Mouse (Mus musculus): Measurements from ENCODE around the gene Sun2. TPM values are rescaled to one million over a fixed set of nuclear protein-coding genes. Genes with fewer than 3 reads are reported as not detected.
A peak's percentile ranks its signal among the peaks of the same experiment; 100 is the strongest.

The Sun2 gene
- polyA plus RNA-seq, 1 experiment from 2014 or later: 7.8 TPM

GRCm38 (mm10) chr15:79742706-79743023 lies 329 bp upstream of the Sun2 start:
- Histone ChIP-seq H3K27me3 (ENCODE audit: control insufficient read depth, insufficient read depth, low read length) (no peaks in the 10 kb centered on the region), H3K27ac (replicated peaks; ENCODE audit: low read depth, low read length) (peak overlapping the region; percentile 69), H3K9ac (replicated peaks; ENCODE audit: low read length) (peak overlapping the region; percentile 92), H3K4me1 (ENCODE audit: control insufficient read depth, insufficient read depth, low read length) (peaks cover 23% of the 10 kb centered on the region), H3K9me3 (ENCODE audit: control insufficient read depth, low read length) (no peaks in the 10 kb centered on the region), H3K4me2 (ENCODE audit: low read length) (peak overlapping the region; percentile 66), H3K36me3 (ENCODE audit: control insufficient read depth, insufficient read depth, low read length) (peaks cover 20% of the 10 kb centered on the region), H3K4me3 (replicated peaks; ENCODE audit: low read depth, low read length) (peak overlapping the region; percentile 94)
- WGBS: under 1% methylated on average over 23 of the region's 23 CpGs
- DNase-seq: no peak
- ATAC-seq (ENCODE audit: low FRiP score, low TSS enrichment): no peak

DNA sequence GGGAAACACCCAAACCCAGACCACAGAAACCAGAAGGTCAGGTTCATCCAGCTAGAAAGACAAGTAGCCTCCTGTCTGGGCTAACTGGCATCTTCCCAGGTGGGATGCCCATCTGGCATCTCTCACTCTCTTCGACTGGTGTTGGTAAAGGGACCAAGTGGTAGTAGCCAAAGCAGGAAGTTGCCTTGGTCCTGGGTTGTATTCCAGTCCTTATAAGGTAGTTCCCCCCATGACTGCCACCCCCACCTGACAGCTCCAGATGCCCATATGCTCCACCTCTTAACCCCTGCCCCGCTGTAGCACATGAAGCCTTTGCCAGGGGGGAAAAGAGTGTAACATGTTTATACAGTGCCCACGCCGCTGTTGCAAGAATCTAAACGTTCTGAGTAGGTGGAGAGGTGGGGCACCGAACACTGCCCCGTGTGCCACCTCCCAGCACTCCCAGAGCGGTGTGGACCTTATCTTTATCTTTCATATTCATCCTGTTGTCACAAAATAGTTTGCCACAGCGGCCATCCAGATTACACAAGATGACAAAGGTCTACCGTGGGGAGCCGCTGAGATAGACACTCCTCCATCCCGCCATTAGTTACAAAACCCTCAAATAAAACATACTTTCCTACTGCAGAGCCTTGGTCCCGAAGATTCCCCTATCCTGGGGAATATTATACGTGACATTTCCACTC lies 1.0 kb downstream of the Sun2 start:
- Histone ChIP-seq H3K36me3 (ENCODE audit: control insufficient read depth, insufficient read depth, low read length) (peaks cover 33% of the 10 kb centered on the region), H3K4me1 (ENCODE audit: control insufficient read depth, insufficient read depth, low read length) (peaks cover 23% of the 10 kb centered on the region), H3K4me3 (replicated peaks; ENCODE audit: low read depth, low read length) (peak overlapping the region; percentile 94), H3K9ac (replicated peaks; ENCODE audit: low read length) (peak overlapping the region; percentile 92), H3K4me2 (ENCODE audit: low read length) (peak overlapping the region; percentile 66), H3K9me3 (ENCODE audit: control insufficient read depth, low read length) (no peaks in the 10 kb centered on the region), H3K27me3 (ENCODE audit: control insufficient read depth, insufficient read depth, low read length) (no peaks in the 10 kb centered on the region), H3K27ac (replicated peaks; ENCODE audit: low read depth, low read length) (peak overlapping the region; percentile 69)
- DNase-seq: no peak
- 34% methylated on average over 14 of the region's 14 CpGs for WGBS
- ATAC-seq (ENCODE audit: low FRiP score, low TSS enrichment): no peak

DNA sequence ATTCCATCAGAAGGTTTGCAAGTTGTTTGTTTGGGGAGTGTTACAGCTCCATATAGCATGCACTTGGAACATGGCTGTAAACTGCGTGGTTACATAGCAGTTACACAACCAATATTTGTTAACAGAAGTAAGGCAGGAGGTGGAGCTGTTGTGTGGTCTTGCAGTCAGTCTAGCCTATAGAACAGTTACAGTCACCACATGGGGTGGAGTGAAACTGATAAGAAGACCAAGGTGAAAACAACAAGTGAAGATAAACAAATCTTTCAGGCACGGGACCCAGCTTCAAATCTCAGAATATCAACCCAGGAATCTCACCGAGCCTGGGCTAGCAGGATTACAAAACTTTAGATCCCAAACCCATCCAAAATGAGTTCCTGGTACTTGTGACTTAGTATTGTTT lies 1.6 kb downstream of the Sun2 start:
- no peak overlapping the region for H3K27ac ChIP-seq (replicated peaks; ENCODE audit: low read depth, low read length)
- peaks cover 37% of the 10 kb centered on the region for H3K36me3 ChIP-seq (ENCODE audit: control insufficient read depth, insufficient read depth, low read length)
- no peaks in the 10 kb centered on the region for H3K9me3 ChIP-seq (ENCODE audit: control insufficient read depth, low read length)
- no peak for ATAC-seq (ENCODE audit: low FRiP score, low TSS enrichment)
- 86% methylated on average over 3 of the region's 3 CpGs for WGBS
- no peak for DNase-seq
- peak overlapping the region; percentile 66 for H3K4me2 ChIP-seq (ENCODE audit: low read length)
- peaks cover 23% of the 10 kb centered on the region for H3K4me1 ChIP-seq (ENCODE audit: control insufficient read depth, insufficient read depth, low read length)
- H3K9ac ChIP-seq (replicated peaks; ENCODE audit: low read length): peak overlapping the region; percentile 92; the same call in 1 of the 2 replicates
- H3K27me3 ChIP-seq (ENCODE audit: control insufficient read depth, insufficient read depth, low read length): no peaks in the 10 kb centered on the region
- peak overlapping the region; percentile 94 for H3K4me3 ChIP-seq (replicated peaks; ENCODE audit: low read depth, low read length)

GRCm38 (mm10) chr15:79734311-79734710 lies 8.0 kb downstream of the Sun2 start:
- no peak for ATAC-seq (ENCODE audit: low FRiP score, low TSS enrichment)

GRCm38 (mm10) chr15:79733640-79734039 lies 8.7 kb downstream of the Sun2 start:
- Histone ChIP-seq H3K36me3 (ENCODE audit: control insufficient read depth, insufficient read depth, low read length) (peaks cover 90% of the 10 kb centered on the region), H3K27me3 (ENCODE audit: control insufficient read depth, insufficient read depth, low read length) (no peaks in the 10 kb centered on the region), H3K27ac (replicated peaks; ENCODE audit: low read depth, low read length) (no peak overlapping the region), H3K4me1 (ENCODE audit: control insufficient read depth, insufficient read depth, low read length) (no peaks in the 10 kb centered on the region), H3K4me3 (replicated peaks; ENCODE audit: low read depth, low read length) (no peak overlapping the region), H3K9ac (replicated peaks; ENCODE audit: low read length) (no peak overlapping the region), H3K4me2 (ENCODE audit: low read length) (no peak overlapping the region), H3K9me3 (ENCODE audit: control insufficient read depth, low read length) (no peaks in the 10 kb centered on the region)
- no peak for DNase-seq
- ATAC-seq (ENCODE audit: low FRiP score, low TSS enrichment): no peak
- whole genome bisulfite sequencing: 71% methylated on average over 4 of the region's 4 CpGs

More at GRCm38 (mm10) chr15:79734311-79734710, 8.0 kb downstream of the Sun2 start:
- Histone ChIP-seq H3K9ac (replicated peaks; ENCODE audit: low read length) (no peak overlapping the region), H3K4me1 (ENCODE audit: control insufficient read depth, insufficient read depth, low read length) (no peaks in the 10 kb centered on the region), H3K4me2 (ENCODE audit: low read length) (no peak overlapping the region), H3K27me3 (ENCODE audit: control insufficient read depth, insufficient read depth, low read length) (no peaks in the 10 kb centered on the region), H3K4me3 (replicated peaks; ENCODE audit: low read depth, low read length) (no peak overlapping the region), H3K27ac (replicated peaks; ENCODE audit: low read depth, low read length) (no peak overlapping the region), H3K9me3 (ENCODE audit: control insufficient read depth, low read length) (no peaks in the 10 kb centered on the region), H3K36me3 (ENCODE audit: control insufficient read depth, insufficient read depth, low read length) (peaks cover 90% of the 10 kb centered on the region)
- DNase-seq: no peak
- WGBS: 85% methylated on average over 8 of the region's 8 CpGs

DNA sequence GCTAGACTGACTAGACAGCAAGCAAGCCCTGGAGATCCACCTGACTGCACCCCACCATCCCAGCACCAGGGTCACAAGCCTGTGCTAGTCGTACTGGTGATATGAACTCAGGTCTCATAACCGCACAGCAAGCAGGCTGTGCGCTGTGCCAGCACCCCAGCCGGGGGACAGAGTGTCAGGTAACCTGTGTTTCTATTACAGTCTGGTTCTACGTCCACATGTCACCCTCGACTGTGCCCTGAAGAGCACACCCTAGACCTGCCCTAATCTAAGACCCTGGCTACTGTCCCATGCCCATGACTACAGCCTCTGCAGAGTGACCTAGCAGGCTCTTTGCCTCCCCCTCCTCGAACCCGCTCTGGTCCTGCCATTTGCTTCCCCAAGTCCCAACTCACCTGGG lies 9.1 kb downstream of the Sun2 start:
- Histone ChIP-seq H3K27ac (replicated peaks; ENCODE audit: low read depth, low read length) (no peak overlapping the region), H3K9ac (replicated peaks; ENCODE audit: low read length) (no peak overlapping the region), H3K9me3 (ENCODE audit: control insufficient read depth, low read length) (no peaks in the 10 kb centered on the region), H3K4me1 (ENCODE audit: control insufficient read depth, insufficient read depth, low read length) (no peaks in the 10 kb centered on the region), H3K4me2 (ENCODE audit: low read length) (no peak overlapping the region), H3K4me3 (replicated peaks; ENCODE audit: low read depth, low read length) (no peak overlapping the region), H3K27me3 (ENCODE audit: control insufficient read depth, insufficient read depth, low read length) (no peaks in the 10 kb centered on the region), H3K36me3 (ENCODE audit: control insufficient read depth, insufficient read depth, low read length) (peaks cover 90% of the 10 kb centered on the region)
- WGBS: 96% methylated on average over 8 of the region's 8 CpGs
- ATAC-seq (ENCODE audit: low FRiP score, low TSS enrichment) (no peak), DNase-seq (no peak)

GRCm38 (mm10) chr15:79731554-79731953 lies 10.8 kb downstream of the Sun2 start:
- Histone ChIP-seq H3K9ac (replicated peaks; ENCODE audit: low read length) (no peak overlapping the region), H3K27ac (replicated peaks; ENCODE audit: low read depth, low read length) (no peak overlapping the region), H3K9me3 (ENCODE audit: control insufficient read depth, low read length) (no peaks in the 10 kb centered on the region), H3K27me3 (ENCODE audit: control insufficient read depth, insufficient read depth, low read length) (no peaks in the 10 kb centered on the region), H3K36me3 (ENCODE audit: control insufficient read depth, insufficient read depth, low read length) (peaks cover 90% of the 10 kb centered on the region), H3K4me1 (ENCODE audit: control insufficient read depth, insufficient read depth, low read length) (no peaks in the 10 kb centered on the region), H3K4me3 (replicated peaks; ENCODE audit: low read depth, low read length) (no peak overlapping the region), H3K4me2 (ENCODE audit: low read length) (no peak overlapping the region)
- no peak for ATAC-seq (ENCODE audit: low FRiP score, low TSS enrichment)
- WGBS: 87% methylated on average over 7 of the region's 7 CpGs
- DNase-seq: no peak

DNA sequence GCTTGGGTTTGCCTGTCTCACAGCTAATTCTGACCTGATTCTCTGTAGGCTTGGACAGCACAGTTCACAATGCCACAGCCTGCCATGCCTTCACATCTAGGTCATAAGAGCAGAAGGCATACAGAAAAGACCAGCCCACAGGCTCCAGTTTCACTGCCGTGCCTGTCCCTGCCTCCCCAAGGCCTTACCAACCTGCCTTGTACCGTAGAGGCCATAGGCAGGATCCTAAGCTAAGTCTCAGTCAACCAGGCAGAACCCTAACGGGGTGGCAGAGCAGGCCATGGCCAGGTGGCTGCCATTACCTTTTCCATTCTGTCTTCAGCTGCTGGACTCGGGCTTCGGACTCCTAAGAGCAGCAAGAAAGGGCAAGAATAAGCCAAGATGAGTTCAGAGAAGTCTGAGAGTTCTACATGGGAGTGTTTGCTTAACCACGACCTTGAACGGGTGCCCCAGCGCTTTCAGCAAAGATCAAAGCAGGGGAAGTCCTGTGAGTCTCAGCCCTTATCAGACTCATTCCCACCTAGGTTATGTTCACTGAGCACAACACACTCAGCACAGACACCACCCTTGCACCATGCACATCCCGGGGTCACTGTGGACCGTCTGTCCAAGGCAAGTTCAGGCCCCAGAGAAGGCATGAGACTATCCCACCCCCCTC lies 13.5 kb downstream of the Sun2 start:
- ATAC-seq (ENCODE audit: low FRiP score, low TSS enrichment) (no peak), DNase-seq (no peak)
- Histone ChIP-seq H3K27me3 (ENCODE audit: control insufficient read depth, insufficient read depth, low read length) (no peaks in the 10 kb centered on the region), H3K4me2 (ENCODE audit: low read length) (no peak overlapping the region), H3K9me3 (ENCODE audit: control insufficient read depth, low read length) (no peaks in the 10 kb centered on the region), H3K9ac (replicated peaks; ENCODE audit: low read length) (no peak overlapping the region), H3K4me3 (replicated peaks; ENCODE audit: low read depth, low read length) (no peak overlapping the region), H3K36me3 (ENCODE audit: control insufficient read depth, insufficient read depth, low read length) (peaks cover 90% of the 10 kb centered on the region), H3K27ac (replicated peaks; ENCODE audit: low read depth, low read length) (no peak overlapping the region), H3K4me1 (ENCODE audit: control insufficient read depth, insufficient read depth, low read length) (no peaks in the 10 kb centered on the region)
- WGBS: 87% methylated on average over 10 of the region's 10 CpGs

- ATAC-seq (ENCODE audit: low FRiP score, low TSS enrichment): no peak
- no peak overlapping the region for H3K4me2 ChIP-seq (ENCODE audit: low read length)
- no peak overlapping the region for H3K4me3 ChIP-seq (replicated peaks; ENCODE audit: low read depth, low read length)
- H3K4me1 ChIP-seq (ENCODE audit: control insufficient read depth, insufficient read depth, low read length): no peaks in the 10 kb centered on the region
- DNase-seq: no peak
- H3K9me3 ChIP-seq (ENCODE audit: control insufficient read depth, low read length): no peaks in the 10 kb centered on the region
- H3K27ac ChIP-seq (replicated peaks; ENCODE audit: low read depth, low read length): no peak overlapping the region
- WGBS: 37% methylated on average over 5 of the region's 5 CpGs
- no peaks in the 10 kb centered on the region for H3K27me3 ChIP-seq (ENCODE audit: control insufficient read depth, insufficient read depth, low read length)
- peaks cover 87% of the 10 kb centered on the region for H3K36me3 ChIP-seq (ENCODE audit: control insufficient read depth, insufficient read depth, low read length)
- no peak overlapping the region for H3K9ac ChIP-seq (replicated peaks; ENCODE audit: low read length)
Measured at GRCm38 (mm10) chr15:79728311-79728710, 14.0 kb downstream of the Sun2 start.
